Mouse (Mus musculus): ENCODE measurements around the gene Adamtsl5.
A peak's percentile ranks its signal among the peaks of the same experiment; 100 is the strongest.

Gene Adamtsl5

GRCm38 (mm10) chr10:80315315-80315714 is 32.9 kb downstream of the Adamtsl5 start:
- no peak for DNase-seq

- DNase-seq: no peak
Observed at GRCm38 (mm10) chr10:80314494-80315001, 33.7 kb downstream of the Adamtsl5 start.

GRCm38 (mm10) chr10:80313627-80314201 is 34.5 kb downstream of the Adamtsl5 start:
- DNase-seq: no peak

- DNase-seq: no peak
Observed at GRCm38 (mm10) chr10:80312586-80313504, 35.4 kb downstream of the Adamtsl5 start.

- no peak for DNase-seq
Observed at GRCm38 (mm10) chr10:80311560-80311959, 36.7 kb downstream of the Adamtsl5 start.

GRCm38 (mm10) chr10:80304862-80305261 is 43.4 kb downstream of the Adamtsl5 start:
- peak; percentile 52 for DNase-seq

- no peak for DNase-seq
Observed at GRCm38 (mm10) chr10:80304458-80304857, 43.8 kb downstream of the Adamtsl5 start.

GRCm38 (mm10) chr10:80302471-80302881 is 45.7 kb downstream of the Adamtsl5 start:
- DNase-seq: peak; percentile 64

- no peak for DNase-seq
Observed at GRCm38 (mm10) chr10:80302082-80302355, 46.2 kb downstream of the Adamtsl5 start.

GRCm38 (mm10) chr10:80301256-80302081 is 46.7 kb downstream of the Adamtsl5 start:
- DNase-seq: no peak

GRCm38 (mm10) chr10:80300672-80301181 is 47.5 kb downstream of the Adamtsl5 start:
- DNase-seq: no peak

GRCm38 (mm10) chr10:80299824-80300223 is 48.4 kb downstream of the Adamtsl5 start:
- DNase-seq: no peak

GRCm38 (mm10) chr10:80299301-80299700 is 48.9 kb downstream of the Adamtsl5 start:
- no peak for DNase-seq

- DNase-seq: no peak
Observed at GRCm38 (mm10) chr10:80298571-80299281, 49.5 kb downstream of the Adamtsl5 start.

GRCm38 (mm10) chr10:80297526-80298133 is 50.6 kb downstream of the Adamtsl5 start:
- no peak for DNase-seq

GRCm38 (mm10) chr10:80296824-80297223 is 51.4 kb downstream of the Adamtsl5 start:
- DNase-seq: no peak

- peak; percentile 86 for DNase-seq
Observed at GRCm38 (mm10) chr10:80295618-80296425, 52.4 kb downstream of the Adamtsl5 start, which contains the start of gene Apc2. Gene Apc2, plus strand, starts transcription at chr10:80295977.

GRCm38 (mm10) chr10:80294788-80295303 is 53.4 kb downstream of the Adamtsl5 start:
- no peak for DNase-seq

GRCm38 (mm10) chr10:80294311-80294710 is 53.9 kb downstream of the Adamtsl5 start:
- no peak for DNase-seq

GRCm38 (mm10) chr10:80293325-80293724 is 54.9 kb downstream of the Adamtsl5 start:
- no peak for DNase-seq

Data from kidney, adult 18-20 months (tissue).